15 mouse cellular contexts compared by ENCODE assay signal in genomic region chr15:100924941-100925340, GRCm38 (mm10). TPM values are rescaled to one million over a fixed set of nuclear protein-coding genes. Genes with fewer than 3 reads are reported as not detected.
A peak's percentile ranks its signal among the peaks of the same experiment; 100 is the strongest.
DNase-seq lines count a peak whose midpoint lies in the region; ATAC-seq lines count a peak whose summit lies in the region.
"Had no signal": no experiment of that assay in that cellular context is flagged by ENCODE, and none has a peak within 500 bp of the region (broad histone marks: within the 10 kb centered on the region; RNA-seq: fewer than 3 reads in every experiment).

No protein-coding gene starts in this region.

- 0 out of 2 replicates have a peak, but pooled peaks have one; percentile 25 for ATAC-seq in kidney, embryonic 15.5 days (replicated peaks; ENCODE audit: low FRiP score)
- ATAC-seq in embryonic facial prominence, embryonic 14.5 days (ENCODE audit: low read depth), result peak; percentile 22; the same call in 1 of the 2 replicates
- ATAC-seq in midbrain, embryonic 15.5 days (replicated peaks), result peak; percentile 58; the same call in 1 of the 2 replicates

- H3K4me1 ChIP-seq in kidney, embryonic 15.5 days, result peaks cover 19% of the 10 kb centered on the region
- H3K4me1 ChIP-seq in embryonic facial prominence, embryonic 14.5 days (ENCODE audit: control insufficient read depth, insufficient read depth, low read length), result peaks cover 12% of the 10 kb centered on the region; the same call in 1 of the 2 replicates
- peaks cover 17% of the 10 kb centered on the region for H3K4me1 ChIP-seq in midbrain, embryonic 15.5 days

- no peaks in the 10 kb centered on the region for H3K27me3 ChIP-seq in kidney, embryonic 15.5 days
- H3K27me3 ChIP-seq in embryonic facial prominence, embryonic 14.5 days (replicated peaks; ENCODE audit: control insufficient read depth, insufficient read depth, low read length), result no peaks in the 10 kb centered on the region
- no peaks in the 10 kb centered on the region for H3K27me3 ChIP-seq in midbrain, embryonic 15.5 days (replicated peaks)

- no peak for DNase-seq in kidney, postnatal 14 days
- peak; percentile 26 for DNase-seq in brain, adult 2 months (ENCODE audit: low read depth, low spot score)
- DNase-seq in embryonic facial prominence, embryonic 14.5 days (ENCODE audit: low spot score), result peak; percentile 6
- DNase-seq in heart, adult 11 months, result no peak
- no peak for DNase-seq in layer of hippocampus, postnatal 25 days (ENCODE audit: extremely low spot score in 1 of 2, low spot score in 1 of 2)
- DNase-seq: adrenal gland, adult 8-10 months; cerebellum, adult 9-11 months; heart, adult 18-20 months; lung, embryonic 14.5 days had no signal

- no peaks in the 10 kb centered on the region for H3K36me3 ChIP-seq in kidney, embryonic 15.5 days
- no peaks in the 10 kb centered on the region for H3K36me3 ChIP-seq in embryonic facial prominence, embryonic 14.5 days (ENCODE audit: control insufficient read depth, insufficient read depth, low read length)
- no peaks in the 10 kb centered on the region for H3K36me3 ChIP-seq in midbrain, embryonic 15.5 days (replicated peaks)

- no peaks in the 10 kb centered on the region for H3K9me3 ChIP-seq in kidney, embryonic 15.5 days (replicated peaks)
- no peaks in the 10 kb centered on the region for H3K9me3 ChIP-seq in embryonic facial prominence, embryonic 14.5 days (ENCODE audit: control insufficient read depth, low read length)
- H3K9me3 ChIP-seq in midbrain, embryonic 15.5 days, result no peaks in the 10 kb centered on the region

- H3K4me3 ChIP-seq in kidney, embryonic 15.5 days (replicated peaks), result no peak overlapping the region
- no peak overlapping the region for H3K4me3 ChIP-seq in embryonic facial prominence, embryonic 14.5 days (ENCODE audit: low read depth, low read length)
- H3K4me3 ChIP-seq in midbrain, embryonic 15.5 days, result no peak overlapping the region
- H3K4me3 ChIP-seq: myocyte had no signal

- no peak overlapping the region for H3K27ac ChIP-seq in kidney, embryonic 15.5 days
- H3K27ac ChIP-seq in embryonic facial prominence, embryonic 14.5 days (replicated peaks; ENCODE audit: low read depth, low read length), result no peak overlapping the region
- H3K27ac ChIP-seq in midbrain, embryonic 15.5 days, result no peak overlapping the region
- H3K27ac ChIP-seq: kidney, postnatal 0 days had no signal

- H3K4me2 ChIP-seq in kidney, embryonic 15.5 days, result no peak overlapping the region
- H3K4me2 ChIP-seq in embryonic facial prominence, embryonic 14.5 days (ENCODE audit: low read depth, low read length), result no peak overlapping the region
- no peak overlapping the region for H3K4me2 ChIP-seq in midbrain, embryonic 15.5 days
- H3K4me2 ChIP-seq: liver, embryonic 11.5 days; lung, embryonic 14.5 days had no signal

- 78% methylated on average over 10 of the region's 10 CpGs for WGBS in kidney, embryonic 15.5 days
- WGBS in embryonic facial prominence, embryonic 14.5 days, result 63% methylated on average over 9 of the region's 10 CpGs
- WGBS in midbrain, embryonic 15.5 days, result 69% methylated on average over 10 of the region's 10 CpGs

- no peak overlapping the region for H3K9ac ChIP-seq in kidney, embryonic 15.5 days
- H3K9ac ChIP-seq in embryonic facial prominence, embryonic 14.5 days (ENCODE audit: low read depth, low read length), result no peak overlapping the region
- H3K9ac ChIP-seq in midbrain, embryonic 15.5 days, result no peak overlapping the region
- H3K9ac ChIP-seq: lung, embryonic 14.5 days had no signal

RNA-seq across cellular contexts. Expression of gene Scn8a, which starts 55.3 kb away (rescaled TPM):
- polyA plus RNA-seq in kidney, embryonic 15.5 days (2015; fragmentation: Nextera tagmentation; extraction: Ambion mirVana), result 11.9 and 13.3 TPM in 2 replicates
- 4.9 and 5.3 TPM in 2 replicates for polyA plus RNA-seq in embryonic facial prominence, embryonic 14.5 days (2014; fragmentation: Nextera tagmentation; extraction: Ambion mirVana)
- 20.0 and 22.7 TPM in 2 replicates for polyA plus RNA-seq in midbrain, embryonic 15.5 days (2015; fragmentation: Nextera tagmentation; extraction: Ambion mirVana)
- 100 to 1,000 TPM; 202 to 260 TPM for total RNA-seq in layer of hippocampus, postnatal 25 days (2021)
- total RNA-seq: heart, adult 18-20 months; megakaryocyte progenitor cell, adult 5-6 weeks had no signal
- polyA plus RNA-seq: myocyte had no signal

Comparison
In these comparisons a context has a peak if more than half of its experiments do, and no peak if none do; other contexts are left out.
1. DNase-seq: peak in brain, adult 2 months (single experiment) and embryonic facial prominence, embryonic 14.5 days (single experiment); none in kidney, postnatal 14 days (single experiment), heart, adult 11 months (single experiment) and layer of hippocampus, postnatal 25 days (0 of 2).
2. Peak in every context shown above with its lines, with median percentiles within 50 percentile points of each other: ATAC-seq.